Mouse (Mus musculus): Measurements from ENCODE around the gene Slc12a5.

GRCm38 (mm10) chr2:165007986-165008385, 47.4 kb downstream of the Slc12a5 start:
- TF ChIP-seq GATA1 (IDR thresholded peaks at IDR 0.05; ENCODE audit: low read length), result no peak
- TF ChIP-seq TAL1 (IDR thresholded peaks at IDR 0.05; ENCODE audit: low read length), result no peak

All from erythroblast, embryonic 14.5 days (primary cell).